Mouse (Mus musculus) common myeloid progenitor, adult 5-6 weeks (primary cell): ENCODE measurements around the gene Fgf16. TPM values are rescaled to one million over a fixed set of nuclear protein-coding genes. Genes with fewer than 3 reads are reported as not detected.
A peak's percentile ranks its signal among the peaks of the same experiment; 100 is the strongest.

Experiments
- ATAC-seq: replicated peaks from 2 replicates; pipeline ENCODE4 v1.8.0; 2016; ENCODE audit warnings: low read depth, mild to moderate bottlenecking, moderate TSS enrichment, inconsistent platforms; ENCODE audit not compliant: poor library complexity, severe bottlenecking
- total RNA-seq: library from RNA; stranded (forward); fragments of 200-1000, 187-1606 nt; gene quantifications from 2 replicates; pipeline ENCODE4 v1.2.3, GENCODE M21; 2017

Fgf16 gene
- not detected in 2 replicates for total RNA-seq

- ATAC-seq: no peak
These were observed at the start of gene Fgf16 for GRCm38 (mm10) chrX:105764162-105765004. Gene Fgf16 (plus strand): TSS chrX:105764279.

DNA sequence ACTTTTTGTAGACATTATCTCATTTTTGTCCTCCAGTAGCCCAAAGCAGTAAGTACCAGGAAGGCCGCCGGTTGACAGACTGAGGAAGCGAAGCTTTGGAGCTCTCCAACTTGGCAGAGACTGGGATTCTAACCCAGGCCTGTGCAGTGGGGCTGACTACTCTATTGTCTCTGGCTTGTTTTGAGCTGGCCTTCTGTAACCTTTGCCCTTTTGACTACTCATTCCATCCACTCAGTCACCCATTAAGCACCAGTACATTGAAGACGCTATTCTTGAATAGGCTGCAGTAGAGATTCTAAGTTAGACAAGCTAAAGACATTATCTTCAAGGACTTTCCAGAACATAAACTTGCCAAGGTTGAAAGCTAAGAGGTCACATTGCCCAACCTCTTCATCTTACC is 49.3 kb upstream of the Fgf16 start:
- ATAC-seq: no peak

DNA sequence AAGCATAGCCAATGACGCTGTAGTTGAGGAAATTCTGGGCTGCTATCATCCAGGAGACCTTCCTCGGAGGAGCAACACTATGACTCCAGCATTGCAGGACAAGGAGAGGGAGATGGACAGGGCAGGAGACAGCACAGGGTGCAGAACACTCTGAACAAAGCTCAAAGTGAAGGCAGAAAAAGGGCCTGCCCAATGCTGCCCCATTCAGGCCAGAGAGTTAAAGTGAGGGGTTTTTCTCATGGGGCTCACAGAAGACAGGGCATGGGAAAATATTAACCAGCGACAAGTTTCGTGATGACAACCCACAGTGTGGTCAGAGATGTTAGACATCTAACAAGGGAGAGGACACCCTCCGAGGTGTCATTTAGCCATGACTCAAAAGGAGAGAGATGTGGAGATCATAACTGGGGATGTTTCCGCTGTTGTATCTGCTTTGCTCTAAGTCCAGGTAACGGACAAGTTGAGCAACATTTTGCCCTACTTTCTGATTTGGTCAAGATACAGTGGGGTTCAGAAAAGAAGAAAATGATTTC is 48.2 kb upstream of the Fgf16 start:
- ATAC-seq: no peak

- ATAC-seq: no peak
These were observed 45.7 kb upstream of the Fgf16 start for GRCm38 (mm10) chrX:105718388-105718787.

- no peak for ATAC-seq
These were observed 45.1 kb upstream of the Fgf16 start for GRCm38 (mm10) chrX:105718943-105719342.

GRCm38 (mm10) chrX:105724174-105724573 is 39.9 kb upstream of the Fgf16 start:
- ATAC-seq: peak; percentile 88

- peak; percentile 40 for ATAC-seq
These were observed 1.1 kb upstream of the Fgf16 start for GRCm38 (mm10) chrX:105762847-105763527.

- peak; percentile 16 for ATAC-seq
These were observed 467 bp upstream of the Fgf16 start for GRCm38 (mm10) chrX:105763612-105764011.

DNA sequence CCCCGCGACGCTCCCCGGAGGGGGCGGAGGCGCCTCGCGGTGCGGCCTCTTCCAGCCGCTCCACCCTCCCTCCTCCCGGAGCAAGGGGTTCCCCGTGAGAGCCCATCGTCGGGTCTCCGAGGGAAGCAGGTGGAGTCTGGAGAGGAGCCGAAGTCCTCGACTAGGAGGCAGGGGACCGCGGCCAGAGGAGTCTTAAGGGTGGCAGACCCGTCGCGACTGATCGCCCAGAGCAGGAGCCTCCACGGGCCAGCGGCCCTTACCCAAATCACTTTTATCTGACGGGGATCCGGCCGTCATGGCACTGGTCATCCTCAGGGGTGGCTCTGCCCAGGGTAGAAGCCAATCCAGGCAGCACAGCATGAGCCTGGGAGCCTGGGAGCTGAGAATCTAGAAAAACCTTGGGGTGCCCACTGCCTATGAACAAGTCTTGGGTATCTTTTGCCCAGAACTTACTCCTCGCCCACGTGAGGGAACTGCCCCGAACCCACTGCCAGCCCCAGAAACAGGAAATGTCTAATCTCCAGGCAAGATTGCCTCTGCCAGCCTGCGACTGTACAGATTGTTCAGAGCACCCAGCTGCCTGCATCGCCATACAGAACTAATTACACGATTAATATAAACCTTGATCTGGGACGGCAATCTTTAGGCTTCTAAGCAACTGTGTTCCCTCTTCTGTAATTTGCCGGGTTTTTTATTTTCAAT is 1.1 kb downstream of the Fgf16 start:
- peak; percentile 75 for ATAC-seq

GRCm38 (mm10) chrX:105766013-105766412 is 1.9 kb downstream of the Fgf16 start:
- ATAC-seq: no peak

- ATAC-seq: no peak
These were observed 3.2 kb downstream of the Fgf16 start for GRCm38 (mm10) chrX:105767177-105767764.

DNA sequence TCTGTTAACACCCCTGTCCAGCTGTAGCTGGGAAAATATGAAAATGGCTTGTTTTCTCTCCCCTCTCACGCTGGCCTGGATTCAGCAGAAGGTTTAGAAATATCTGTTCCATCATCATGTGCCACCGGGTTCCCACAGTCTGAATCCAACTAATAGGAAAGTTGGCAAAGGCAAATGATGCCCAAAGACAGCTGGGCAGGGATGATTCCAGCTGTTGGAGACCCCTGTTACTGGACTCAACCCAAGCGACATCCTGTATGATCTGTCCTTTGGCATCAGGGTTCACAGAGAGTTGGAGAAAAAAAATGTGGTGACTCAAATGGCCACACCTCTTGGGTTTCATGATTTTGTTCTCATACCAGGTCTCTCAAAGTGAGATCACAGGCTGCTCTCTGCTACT is 3.9 kb downstream of the Fgf16 start:
- no peak for ATAC-seq

- no peak for ATAC-seq
These were observed 9.2 kb downstream of the Fgf16 start for GRCm38 (mm10) chrX:105773281-105773680.

DNA sequence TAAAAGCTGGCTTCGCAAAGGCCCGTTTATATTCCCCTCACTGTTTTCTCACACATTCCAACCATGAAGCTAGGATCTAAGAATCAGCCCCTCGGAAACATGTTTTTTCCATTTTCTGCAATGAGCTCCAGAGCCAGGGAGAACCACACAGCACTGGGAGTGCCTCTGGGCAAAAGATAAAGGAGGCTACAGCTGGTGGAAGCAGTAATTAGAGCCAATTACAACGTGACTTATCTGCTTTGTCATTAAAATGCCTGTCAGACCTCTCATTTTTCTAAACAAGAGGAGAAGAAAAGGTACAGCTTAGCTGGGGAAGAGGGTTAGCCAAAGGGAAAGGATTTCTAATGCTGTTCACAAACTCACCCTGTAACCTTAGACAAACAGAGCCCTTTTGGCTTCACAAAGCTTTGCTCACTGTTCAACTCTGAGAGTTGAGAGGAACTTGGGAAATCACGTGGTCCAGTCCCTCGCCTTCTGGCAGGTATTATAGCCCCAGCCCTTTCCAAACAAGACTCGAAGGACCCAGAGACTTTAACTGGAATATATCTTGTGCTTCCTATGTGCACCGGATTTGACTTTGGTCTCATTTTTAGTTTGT is 30.8 kb downstream of the Fgf16 start:
- no peak for ATAC-seq

DNA sequence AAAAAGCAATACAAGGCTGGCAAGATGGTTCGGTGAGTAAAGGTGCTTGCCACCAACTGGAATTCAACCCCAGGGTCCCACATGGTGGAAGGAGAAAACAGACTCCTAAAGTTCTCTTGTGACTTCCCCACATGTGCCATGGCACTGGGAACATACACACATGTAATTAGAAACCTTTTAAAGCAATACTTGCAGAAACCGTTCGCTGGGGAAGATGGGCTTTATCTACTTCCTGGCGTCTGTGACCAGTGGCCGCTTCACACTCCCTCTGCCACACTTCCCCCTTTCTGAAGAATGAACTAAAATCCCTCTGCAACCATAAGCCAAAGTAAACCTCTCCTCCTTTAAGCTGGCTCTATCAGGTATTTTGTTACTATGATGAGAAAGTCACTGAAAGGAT is 60.4 kb downstream of the Fgf16 start:
- ATAC-seq: no peak

Other genes starting within 250 kb of the Fgf16 start
- gene Atrx, start 165.1 kb downstream of the Fgf16 start, total RNA-seq: 390 TPM in 2 replicates
- 77.3 and 80.5 TPM in 2 replicates for gene Magt1, start 247.6 kb downstream of the Fgf16 start, total RNA-seq